Mouse (Mus musculus): ENCODE data around the gene Actn4. TPM values are rescaled to one million over a fixed set of nuclear protein-coding genes. Genes with fewer than 3 reads are reported as not detected.

Actn4 gene
- total and polyA plus RNA-seq, 3 experiments, result 247 to 301 (median 264) TPM

DNA sequence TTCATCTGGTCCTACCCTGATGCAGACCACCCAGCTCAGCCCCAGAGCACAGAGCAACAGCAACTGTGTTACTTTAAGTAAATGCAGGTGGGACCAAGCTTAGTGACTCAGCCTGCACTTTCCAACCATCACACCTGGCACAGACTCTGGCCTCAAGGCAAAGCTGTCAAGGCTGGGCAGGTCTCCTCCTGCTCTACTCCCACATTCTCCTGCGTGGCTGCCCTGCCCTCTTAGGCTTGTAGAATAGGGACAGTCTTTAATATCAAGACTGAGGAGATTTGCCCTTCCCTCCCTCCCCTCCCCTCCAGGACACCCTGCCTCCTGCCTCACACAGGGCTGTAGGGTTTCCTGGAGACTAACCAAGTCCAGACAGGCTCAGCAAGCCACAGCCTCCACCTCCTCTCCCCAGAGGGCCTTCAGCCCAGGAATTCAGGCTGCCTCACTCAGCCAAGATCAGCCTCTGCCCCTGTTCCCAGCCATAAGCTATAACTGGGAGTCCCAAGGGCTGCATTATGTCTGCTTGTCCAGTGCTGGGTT, 112.4 kb downstream of the Actn4 start:
- DNase-seq, result no peak

DNA sequence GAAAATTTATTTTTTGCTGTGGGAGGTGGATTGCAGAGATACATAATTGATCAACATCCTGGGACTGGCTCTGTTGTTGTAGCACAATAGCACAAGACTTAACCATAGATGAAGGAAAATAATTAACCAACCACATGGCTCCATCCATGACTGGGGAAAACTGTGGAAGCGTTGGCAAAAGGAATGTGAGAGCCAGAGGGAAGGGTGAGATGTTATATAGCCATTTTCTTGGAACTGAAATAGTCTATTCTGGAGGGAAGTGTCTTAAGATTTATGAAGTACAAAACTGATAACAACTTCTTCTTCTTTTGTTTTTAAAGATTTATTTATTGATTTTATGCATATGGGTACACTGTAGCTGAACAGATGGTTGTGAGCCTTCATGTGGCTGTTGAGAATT, 114.9 kb downstream of the Actn4 start:
- no peak for DNase-seq

Other genes starting within 250 kb of the Actn4 start
- 1 to 10 TPM; 2.0 to 5.3 TPM for gene Fbxo17, start 245.5 kb downstream of the Actn4 start, total RNA-seq (2021)
- gene Fbxo17, start 245.5 kb downstream of the Actn4 start, polyA plus RNA-seq (2012; rRNA removed), result 11.1 and 14.1 TPM in 2 replicates
- gene Mrps12, start 220.5 kb downstream of the Actn4 start, total RNA-seq (2021), result 10 to 100 TPM; 74.6 to 82.1 TPM
- 217 and 245 TPM in 2 replicates for gene Mrps12, start 220.5 kb downstream of the Actn4 start, polyA plus RNA-seq (2012; rRNA removed)
- gene Sars2, start 220.3 kb downstream of the Actn4 start, total RNA-seq (2021), result 10 to 100 TPM; 16.5 to 21.2 TPM
- 42.6 and 43.0 TPM in 2 replicates for gene Sars2, start 220.3 kb downstream of the Actn4 start, polyA plus RNA-seq (2012; rRNA removed)
- not detected for gene Ccer2, start 206.2 kb downstream of the Actn4 start, total RNA-seq (2021)
- gene Ccer2, start 206.2 kb downstream of the Actn4 start, polyA plus RNA-seq (2012; rRNA removed), result not detected in 2 replicates
- gene Sirt2, start 195.6 kb downstream of the Actn4 start, total RNA-seq (2021), result 10 to 100 TPM; 86.0 to 87.0 TPM
- 57.3 and 59.0 TPM in 2 replicates for gene Sirt2, start 195.6 kb downstream of the Actn4 start, polyA plus RNA-seq (2012; rRNA removed)
- 10 to 100 TPM; 38.0 to 62.9 TPM for gene Nfkbib, start 194.8 kb downstream of the Actn4 start, total RNA-seq (2021)
- 97.6 and 122 TPM in 2 replicates for gene Nfkbib, start 194.8 kb downstream of the Actn4 start, polyA plus RNA-seq (2012; rRNA removed)
- 1 to 10 TPM; 2.9 to 3.7 TPM for gene Rinl, start 173.4 kb downstream of the Actn4 start, total RNA-seq (2021)
- 3.0 and 4.1 TPM in 2 replicates for gene Rinl, start 173.4 kb downstream of the Actn4 start, polyA plus RNA-seq (2012; rRNA removed)
- 100 to 1,000 TPM; 382 to 408 TPM for gene Hnrnpl, start 153.8 kb downstream of the Actn4 start, total RNA-seq (2021)
- gene Hnrnpl, start 153.8 kb downstream of the Actn4 start, polyA plus RNA-seq (2012; rRNA removed), result 119 and 120 TPM in 2 replicates
- 100 to 1,000 TPM; 520 to 711 TPM for gene Ech1, start 137.1 kb downstream of the Actn4 start, total RNA-seq (2021)
- 486 and 560 TPM in 2 replicates for gene Ech1, start 137.1 kb downstream of the Actn4 start, polyA plus RNA-seq (2012; rRNA removed)
- gene Lgals4, start 128.5 kb downstream of the Actn4 start, total RNA-seq (2021), result 1 to 10 TPM; 7.4 to 9.4 TPM
- 20.5 and 22.4 TPM in 2 replicates for gene Lgals4, start 128.5 kb downstream of the Actn4 start, polyA plus RNA-seq (2012; rRNA removed)
- gene Lgals7, start 98.5 kb downstream of the Actn4 start, total RNA-seq (2021), result under 1 TPM; 0.69 to 0.81 TPM
- gene Lgals7, start 98.5 kb downstream of the Actn4 start, polyA plus RNA-seq (2012; rRNA removed), result 0.97 and 2.8 TPM in 2 replicates
- gene Capn12, start 80.9 kb downstream of the Actn4 start, total RNA-seq (2021), result under 1 TPM in 1 of 2 experiments, not detected in 1; 0.14 TPM
- 0.48 and 0.80 TPM in 2 replicates for gene Capn12, start 80.9 kb downstream of the Actn4 start, polyA plus RNA-seq (2012; rRNA removed)
- gene Eif3k, start 19.5 kb upstream of the Actn4 start, total RNA-seq (2021), result 100 to 1,000 TPM; 259 to 280 TPM
- 118 and 138 TPM in 2 replicates for gene Eif3k, start 19.5 kb upstream of the Actn4 start, polyA plus RNA-seq (2012; rRNA removed)
- 1 to 10 TPM in 1 of 2 experiments, under 1 TPM in 1; 0.37 to 1.3 TPM for gene Map4k1, start 19.7 kb upstream of the Actn4 start, total RNA-seq (2021)
- 2.2 TPM in 2 replicates for gene Map4k1, start 19.7 kb upstream of the Actn4 start, polyA plus RNA-seq (2012; rRNA removed)
- gene Ryr1, start 162.8 kb upstream of the Actn4 start, total RNA-seq (2021), result under 1 TPM; 0.12 to 0.14 TPM
- gene Ryr1, start 162.8 kb upstream of the Actn4 start, polyA plus RNA-seq (2012; rRNA removed), result 0.10 TPM in 1 of 2 replicates, not detected in the other
- 1 to 10 TPM; 1.2 to 1.5 TPM for gene Rasgrp4, start 172.5 kb upstream of the Actn4 start, total RNA-seq (2021)
- 3.2 and 3.9 TPM in 2 replicates for gene Rasgrp4, start 172.5 kb upstream of the Actn4 start, polyA plus RNA-seq (2012; rRNA removed)
- 10 to 100 TPM in 1 of 2 experiments, 1 to 10 TPM in 1; 9.7 to 12.1 TPM for gene Fam98c, start 193.9 kb upstream of the Actn4 start, total RNA-seq (2021)
- gene Fam98c, start 193.9 kb upstream of the Actn4 start, polyA plus RNA-seq (2012; rRNA removed), result 35.2 and 43.4 TPM in 2 replicates
- 1 to 10 TPM; 1.1 to 1.7 TPM for gene Ggn, start 207.9 kb upstream of the Actn4 start, total RNA-seq (2021)
- 3.0 and 3.8 TPM in 2 replicates for gene Ggn, start 207.9 kb upstream of the Actn4 start, polyA plus RNA-seq (2012; rRNA removed)
- 1 to 10 TPM; 5.2 to 7.4 TPM for gene Spred3, start 208.1 kb upstream of the Actn4 start, total RNA-seq (2021)
- 14.4 and 18.0 TPM in 2 replicates for gene Spred3, start 208.1 kb upstream of the Actn4 start, polyA plus RNA-seq (2012; rRNA removed)
- 100 to 1,000 TPM; 194 to 223 TPM for gene Psmd8, start 218.4 kb upstream of the Actn4 start, total RNA-seq (2021)
- gene Psmd8, start 218.4 kb upstream of the Actn4 start, polyA plus RNA-seq (2012; rRNA removed), result 102 and 114 TPM in 2 replicates